Mouse (Mus musculus) stomach, embryonic 16.5 days (tissue): ENCODE results near the gene Sod1. TPM values are rescaled to one million over a fixed set of nuclear protein-coding genes. Genes with fewer than 3 reads are reported as not detected.
"Not testable (repeated sequence)": the region's sequence is repeated elsewhere in the genome, so short reads cannot be mapped to it uniquely, and the experiment has no call there.

Experiments
- ATAC-seq: fragments of 200-750 bp; cut with Nextera tagmentation; 2 replicates; pipeline ENCODE4 v1.8.0; 2017; ENCODE audit warnings: moderate number of reproducible peaks, moderate TSS enrichment; ENCODE audit not compliant: insufficient read depth, low FRiP score
- H3K27ac ChIP-seq: fragments of 300-500 bp; sonication (generic); 2 replicates; pipeline ENCODE4 v1.5.1; 2014; ENCODE audit warnings: low read length
- H3K27me3 ChIP-seq: fragments of 300-500 bp; sonication (generic); 2 replicates; pipeline ENCODE4 v1.6.1; 2014; ENCODE audit warnings: low read length, control low read depth, mixed read lengths; ENCODE audit not compliant: control insufficient read depth, insufficient read depth
- H3K36me3 ChIP-seq: fragments of 300-500 bp; sonication (generic); 2 replicates; pipeline ENCODE4 v1.6.1; 2014; ENCODE audit warnings: low read length; ENCODE audit not compliant: control insufficient read depth, insufficient read depth
- H3K4me1 ChIP-seq: fragments of 300-500 bp; sonication (generic); 2 replicates; pipeline ENCODE4 v1.6.1; 2014; ENCODE audit warnings: low read length, control low read depth, mixed read lengths; ENCODE audit not compliant: control insufficient read depth, insufficient read depth
- H3K4me2 ChIP-seq: fragments of 300-500 bp; sonication (generic); 2 replicates; pipeline ENCODE4 v1.6.1; 2014; ENCODE audit warnings: low read depth, low read length, mixed read lengths
- H3K4me3 ChIP-seq: fragments of 300-500 bp; sonication (generic); replicated peaks from 2 replicates; pipeline ENCODE4 v1.5.1; 2014; ENCODE audit warnings: mild to moderate bottlenecking, low read length
- H3K9ac ChIP-seq: fragments of 300-500 bp; sonication (generic); 2 replicates; pipeline ENCODE4 v1.6.1; 2014; ENCODE audit warnings: low read length
- H3K9me3 ChIP-seq: fragments of 300-500 bp; sonication (generic); replicated peaks from 2 replicates; pipeline ENCODE4 v1.6.1; 2016; ENCODE audit warnings: low read length, control low read depth; ENCODE audit not compliant: control insufficient read depth
- WGBS: fragments of 180-500 bp; shearing (Covaris S2); extraction: QIAGEN DNeasy Blood & Tissue Kit; methylation state at CpG from one replicate; pipeline ENCODE4 v1.1.7; 2014; 5-methylcytosine and 5-hydroxymethylcytosine counted together
- polyA plus RNA-seq: library from polyadenylated mRNA; unstranded; fragments of >200 nt; fragmentation: Nextera tagmentation; extraction: Ambion mirVana; gene quantifications from 2 replicates; pipeline ENCODE4 v1.2.1, GENCODE M21; 2015

Gene Sod1
- polyA plus RNA-seq, 1 experiment from 2014 or later, result 1,059 TPM

GRCm38 (mm10) chr16:90235188-90235587 is 14.6 kb downstream of the Sod1 start:
- WGBS, result 82% methylated on average over 3 of the region's 3 CpGs
- H3K27me3 ChIP-seq, result no peaks in the 10 kb centered on the region
- H3K9me3 ChIP-seq, result no peaks in the 10 kb centered on the region
- ATAC-seq, result no peak
- H3K4me1 ChIP-seq, result no peaks in the 10 kb centered on the region
- H3K36me3 ChIP-seq, result peaks cover 8% of the 10 kb centered on the region; the same call in 1 of the 2 replicates
- no peak overlapping the region for H3K9ac ChIP-seq
- H3K4me3 ChIP-seq, result no peak overlapping the region
- no peak overlapping the region for H3K4me2 ChIP-seq
- no peak overlapping the region for H3K27ac ChIP-seq

DNA sequence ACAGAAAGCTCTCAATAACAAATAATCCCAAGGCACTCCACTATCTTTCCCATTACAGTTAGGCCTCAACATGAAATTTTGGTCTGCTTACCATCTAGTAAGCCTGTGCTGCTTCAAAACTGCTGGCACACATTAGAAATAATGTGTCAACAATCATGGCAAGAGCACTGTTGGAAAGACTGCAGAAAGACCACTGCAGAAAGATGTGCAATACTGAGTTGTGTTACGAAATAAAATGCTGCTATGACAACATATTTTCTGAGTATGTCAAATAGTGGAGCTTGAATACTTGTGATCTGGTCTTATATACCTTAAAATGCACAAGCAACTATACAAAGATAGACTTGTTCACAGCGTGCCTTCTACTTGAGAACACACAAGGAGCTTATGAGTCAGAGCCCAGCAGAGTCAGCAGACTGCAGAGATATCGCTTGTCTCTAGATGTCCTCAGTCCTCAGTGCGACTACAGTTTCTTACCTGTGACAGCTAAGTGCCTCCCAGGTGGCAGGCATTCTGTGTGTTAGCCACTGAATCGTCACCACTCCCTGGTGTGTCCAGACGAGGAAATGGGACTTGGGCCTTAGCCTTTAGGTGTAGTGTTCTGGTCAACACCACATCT is 18.7 kb downstream of the Sod1 start:
- WGBS, result 81% methylated on average over 6 of the region's 6 CpGs
- H3K27me3 ChIP-seq, result no peaks in the 10 kb centered on the region
- H3K4me3 ChIP-seq, result no peak overlapping the region
- no peaks in the 10 kb centered on the region for H3K9me3 ChIP-seq
- H3K4me1 ChIP-seq, result no peaks in the 10 kb centered on the region
- no peak overlapping the region for H3K27ac ChIP-seq
- H3K36me3 ChIP-seq, result peaks cover 29% of the 10 kb centered on the region
- no peak for ATAC-seq
- no peak overlapping the region for H3K4me2 ChIP-seq
- H3K9ac ChIP-seq, result no peak overlapping the region

- no peak for ATAC-seq
- 77% methylated on average over 4 of the region's 4 CpGs for WGBS
- peaks cover 33% of the 10 kb centered on the region for H3K36me3 ChIP-seq
Measured at GRCm38 (mm10) chr16:90241875-90242274, 21.3 kb downstream of the Sod1 start.

GRCm38 (mm10) chr16:90242426-90243304 is 22.1 kb downstream of the Sod1 start:
- H3K27ac ChIP-seq, result no peak overlapping the region
- peaks cover 40% of the 10 kb centered on the region for H3K36me3 ChIP-seq
- H3K9ac ChIP-seq, result no peak overlapping the region
- 72% methylated on average over 17 of the region's 17 CpGs for whole genome bisulfite sequencing
- no peaks in the 10 kb centered on the region for H3K9me3 ChIP-seq
- H3K4me1 ChIP-seq, result no peaks in the 10 kb centered on the region
- H3K27me3 ChIP-seq, result no peaks in the 10 kb centered on the region
- no peak for ATAC-seq
- H3K4me3 ChIP-seq, result no peak overlapping the region
- no peak overlapping the region for H3K4me2 ChIP-seq

More at GRCm38 (mm10) chr16:90241875-90242274, 21.3 kb downstream of the Sod1 start:
- no peaks in the 10 kb centered on the region for H3K9me3 ChIP-seq
- H3K4me1 ChIP-seq, result no peaks in the 10 kb centered on the region
- H3K27ac ChIP-seq, result no peak overlapping the region
- H3K27me3 ChIP-seq, result no peaks in the 10 kb centered on the region
- no peak overlapping the region for H3K4me2 ChIP-seq
- H3K4me3 ChIP-seq, result no peak overlapping the region
- H3K9ac ChIP-seq, result no peak overlapping the region

GRCm38 (mm10) chr16:90250099-90250498 is 29.5 kb downstream of the Sod1 start:
- WGBS, result 90% methylated on average over 7 of the region's 7 CpGs
- Histone ChIP-seq H3K4me2 (no peak overlapping the region), H3K36me3 (peaks cover 36% of the 10 kb centered on the region), H3K4me1 (no peaks in the 10 kb centered on the region), H3K27me3 (no peaks in the 10 kb centered on the region), H3K27ac (no peak overlapping the region), H3K9ac (no peak overlapping the region), H3K9me3 (no peaks in the 10 kb centered on the region), H3K4me3 (no peak overlapping the region)
- no peak for ATAC-seq

DNA sequence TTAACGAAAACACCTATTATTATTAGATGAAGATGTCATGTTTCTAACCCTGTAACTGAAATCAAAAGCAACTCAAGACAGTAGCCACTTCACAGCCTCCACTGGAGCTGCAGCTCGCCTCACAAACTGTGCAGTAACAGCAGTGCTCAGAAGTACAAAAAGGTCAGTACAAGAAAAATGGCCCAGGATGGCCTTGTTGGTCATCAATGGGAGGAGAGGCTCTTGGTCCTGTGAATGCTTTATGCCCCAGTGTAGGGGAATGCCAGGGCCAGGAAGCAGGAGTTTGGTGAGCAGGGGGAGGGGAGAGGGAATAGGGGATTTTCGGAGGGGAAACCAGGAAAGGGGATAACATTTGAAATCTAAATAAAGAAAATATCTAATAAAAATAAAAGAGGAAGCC is 30.7 kb downstream of the Sod1 start:
- H3K27ac ChIP-seq, H3K9ac ChIP-seq, H3K27me3 ChIP-seq, H3K9me3 ChIP-seq, ATAC-seq, H3K4me3 ChIP-seq, H3K4me1 ChIP-seq, H3K4me2 ChIP-seq: not testable (repeated sequence)
- peaks cover 35% of the 10 kb centered on the region for H3K36me3 ChIP-seq
- WGBS, result 88% methylated on average over 3 of the region's 3 CpGs

DNA sequence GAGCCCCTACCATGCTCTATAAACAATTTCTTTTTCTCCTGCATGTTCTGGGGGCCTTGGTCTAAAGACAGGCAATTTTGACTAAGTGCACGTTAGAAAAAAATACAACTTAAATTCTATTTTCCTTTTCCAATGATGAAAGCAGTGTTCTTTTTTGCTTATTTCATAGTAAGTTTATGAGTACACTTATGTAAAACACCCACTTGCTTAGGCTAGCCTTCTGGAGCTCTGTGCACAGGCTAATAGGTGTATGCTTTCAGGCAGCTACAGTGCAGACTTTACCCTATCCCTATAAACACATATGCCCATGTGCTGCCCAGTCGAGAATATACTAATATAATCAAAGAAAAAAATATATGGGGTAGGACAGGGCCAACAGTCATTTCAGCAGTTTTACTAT is 32.0 kb downstream of the Sod1 start:
- Histone ChIP-seq H3K4me2 (no peak overlapping the region), H3K36me3 (peaks cover 29% of the 10 kb centered on the region), H3K4me1 (no peaks in the 10 kb centered on the region), H3K9me3 (no peaks in the 10 kb centered on the region), H3K9ac (no peak overlapping the region), H3K4me3 (no peak overlapping the region), H3K27me3 (no peaks in the 10 kb centered on the region), H3K27ac (no peak overlapping the region)
- no peak for ATAC-seq
- 85% methylated on average over 2 of the region's 2 CpGs for WGBS

- Histone ChIP-seq H3K27ac (no peak overlapping the region), H3K4me1 (no peaks in the 10 kb centered on the region), H3K27me3 (no peaks in the 10 kb centered on the region), H3K9ac (no peak overlapping the region), H3K9me3 (no peaks in the 10 kb centered on the region), H3K4me3 (no peak overlapping the region), H3K4me2 (no peak overlapping the region), H3K36me3 (peaks cover 7% of the 10 kb centered on the region)
- no peak for ATAC-seq
- WGBS, result 79% methylated on average over 7 of the region's 7 CpGs
Measured at GRCm38 (mm10) chr16:90258950-90259349, 38.4 kb downstream of the Sod1 start.

DNA sequence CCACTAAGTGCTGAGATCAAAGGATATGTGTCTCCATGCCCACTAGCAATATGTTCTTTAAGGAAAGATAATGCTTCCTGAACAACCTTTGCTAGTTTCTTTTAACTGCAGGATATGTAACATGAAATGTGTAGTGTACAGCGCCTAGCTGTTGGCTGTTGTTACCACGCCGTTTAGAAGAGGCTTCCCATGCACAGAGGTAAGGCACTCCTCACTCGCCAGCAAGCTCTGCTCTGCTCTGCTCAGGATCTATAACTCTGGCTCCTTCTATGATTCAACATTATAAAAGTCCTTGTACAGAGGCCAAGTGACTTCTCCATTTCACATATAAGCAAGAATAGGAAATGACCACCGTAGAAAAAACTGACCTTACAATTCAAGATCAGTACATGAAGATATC is 39.1 kb downstream of the Sod1 start:
- Histone ChIP-seq H3K9ac (no peak overlapping the region), H3K4me3 (no peak overlapping the region), H3K36me3 (peaks cover 7% of the 10 kb centered on the region), H3K27me3 (no peaks in the 10 kb centered on the region), H3K4me1 (no peaks in the 10 kb centered on the region), H3K9me3 (no peaks in the 10 kb centered on the region), H3K4me2 (no peak overlapping the region), H3K27ac (no peak overlapping the region)
- 85% methylated on average over 5 of the region's 5 CpGs for WGBS
- ATAC-seq, result no peak
